Mouse (Mus musculus): ENCODE measurements around the gene Rsrc1.

- no peak for TF ChIP-seq CTCF (IDR thresholded peaks at IDR 0.05; ENCODE audit: low read depth)
- TF ChIP-seq EP300 (IDR thresholded peaks at IDR 0.05; ENCODE audit: low read depth) = no peak
These were observed 299.1 kb downstream of the Rsrc1 start for GRCm38 (mm10) chr3:67280247-67280646.
